Mouse (Mus musculus): ENCODE measurements at regions not wholly inside any gene's neighbourhood (a gene's known extent, or its start where the extent isn't known, plus 50 kb on each side); places are given as distances from the start of the nearest gene placed in this dataset.

DNA sequence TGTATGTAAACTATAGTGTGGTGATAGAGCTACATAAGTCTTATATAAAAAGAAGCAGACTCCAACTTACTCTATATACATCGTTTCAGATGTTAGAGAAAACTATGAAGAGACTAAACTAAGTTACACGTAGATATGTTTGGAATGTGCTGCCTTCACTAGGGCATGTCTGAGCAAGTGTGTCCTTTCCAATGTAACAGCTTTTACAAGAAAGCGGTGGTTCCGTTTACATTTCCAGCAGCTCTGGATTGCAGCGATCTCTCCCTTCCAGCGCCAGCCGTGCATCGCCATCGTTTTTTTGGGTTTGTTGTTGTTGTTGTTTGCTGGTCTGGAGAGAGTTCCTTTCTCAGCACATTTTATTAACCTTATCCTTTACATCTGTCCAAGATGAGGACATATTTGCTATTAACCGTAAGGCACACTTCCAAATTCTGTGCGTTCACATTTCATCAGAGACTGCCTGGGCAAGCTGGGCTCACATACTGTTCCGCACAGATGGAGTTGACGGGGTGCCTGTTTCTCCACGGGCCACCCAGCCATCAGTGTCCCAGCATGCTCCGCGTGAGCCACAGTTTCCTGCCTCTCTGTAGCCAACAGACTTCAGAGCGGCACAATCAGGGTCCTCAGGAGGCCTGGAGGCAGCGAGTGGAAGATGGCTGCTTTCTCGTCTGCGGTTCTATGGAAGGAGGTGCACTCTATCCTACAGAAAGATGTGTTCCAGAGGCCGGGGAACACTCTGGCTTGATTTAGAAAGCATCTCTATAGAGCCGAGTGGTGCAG, 125.2 kb upstream of the Map1b start:
- DNase-seq (ENCODE audit: extremely low read depth, low read depth) = no peak

DNA sequence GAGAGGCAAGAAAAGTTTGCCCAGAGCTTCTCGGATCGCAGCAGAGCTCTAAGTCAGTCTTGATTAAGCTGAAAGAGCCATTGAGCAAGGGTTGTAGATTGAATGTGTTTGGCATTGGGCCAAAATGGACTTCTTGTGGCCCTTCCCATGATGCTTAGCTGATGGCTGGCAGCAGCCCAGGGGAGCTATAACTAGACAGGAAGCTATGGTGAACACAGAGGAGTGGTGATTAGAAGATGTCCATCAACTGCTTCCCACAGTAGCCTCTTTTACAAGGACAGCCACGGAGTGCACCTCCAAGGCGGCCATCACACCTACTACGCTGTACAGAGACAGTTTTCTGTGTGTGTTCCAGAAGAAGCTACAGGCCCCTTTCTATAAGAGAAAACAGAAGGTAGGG, 116.4 kb upstream of the Map1b start:
- no peak for DNase-seq (ENCODE audit: extremely low read depth, low read depth)

DNA sequence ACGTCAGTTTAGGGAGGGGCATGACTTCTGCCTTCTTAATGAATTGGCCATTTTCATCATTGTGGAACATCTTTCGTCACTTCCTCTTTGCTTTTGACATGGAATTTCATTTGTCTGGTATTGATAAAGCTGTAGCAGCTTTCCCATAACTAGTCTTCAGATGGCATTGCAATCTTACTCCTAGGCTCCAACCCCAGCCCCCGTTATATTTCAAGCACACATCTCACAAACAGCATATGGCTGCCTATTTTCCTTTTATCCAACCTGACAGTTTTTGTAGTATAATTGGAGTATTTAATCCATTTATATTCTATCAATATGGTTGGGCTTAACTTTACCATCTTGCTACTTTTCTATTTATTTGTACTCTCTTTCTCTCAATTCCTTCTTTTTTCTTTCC, 114.5 kb upstream of the Map1b start:
- no peak for DNase-seq (ENCODE audit: extremely low read depth, low read depth)

DNA sequence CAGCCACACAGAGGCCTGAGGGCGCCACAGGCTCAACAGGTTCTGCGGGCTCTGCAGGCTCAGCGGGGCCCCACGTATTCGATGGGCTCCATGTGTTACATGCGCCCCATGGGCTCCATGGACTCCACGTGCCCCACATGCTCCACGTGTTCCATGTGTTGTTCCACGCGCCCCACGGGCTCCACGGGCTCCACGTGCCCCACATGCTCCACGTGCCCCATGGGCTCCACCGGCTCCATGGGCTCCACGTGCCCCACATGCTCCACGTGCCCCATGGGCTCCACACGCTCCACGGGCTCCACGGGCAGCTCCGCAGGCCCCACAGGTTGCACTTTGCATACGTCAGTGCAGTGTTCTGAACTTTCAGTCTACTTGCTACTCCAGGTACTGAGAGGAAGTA, 114.0 kb upstream of the Map1b start:
- no peak for DNase-seq (ENCODE audit: extremely low read depth, low read depth)

DNA sequence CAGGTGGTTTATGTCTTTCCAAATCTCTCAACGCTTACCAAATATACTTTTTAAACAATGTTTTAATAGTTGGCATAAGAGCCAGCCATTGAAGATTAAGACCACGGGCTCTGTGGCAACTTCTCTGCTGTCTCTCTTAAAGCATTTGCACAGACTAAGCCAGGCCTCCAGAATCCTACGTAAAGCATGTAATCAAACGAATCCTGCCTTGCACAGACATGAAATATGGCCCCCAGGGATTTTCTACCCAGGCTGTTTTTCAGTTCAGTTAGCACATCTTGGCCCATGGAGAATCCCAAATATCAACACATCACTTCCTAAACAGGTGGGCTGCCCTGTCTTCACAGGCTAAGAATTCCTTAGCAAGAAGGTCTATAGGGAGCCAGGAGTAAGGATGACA, 108.9 kb upstream of the Map1b start:
- no peak for DNase-seq (ENCODE audit: extremely low read depth, low read depth)

DNA sequence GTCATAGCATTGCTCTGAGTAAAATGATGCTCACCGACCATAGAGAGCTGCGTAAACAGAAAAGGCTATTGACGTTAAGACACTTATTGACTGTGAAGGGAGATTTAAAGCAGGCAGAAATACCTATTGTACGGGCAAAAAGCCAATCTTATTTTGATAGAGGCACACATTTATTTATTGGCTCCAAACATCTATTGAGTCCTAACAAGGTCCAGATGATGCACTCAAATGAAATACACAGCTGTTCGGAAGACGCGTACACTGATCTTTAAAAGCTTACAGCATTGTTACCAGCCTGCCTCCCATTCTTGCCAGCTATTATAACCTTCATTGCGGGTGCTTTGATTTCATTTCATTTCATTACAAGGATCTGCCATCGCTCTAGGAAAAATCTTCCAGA, 102.0 kb upstream of the Map1b start:
- DNase-seq (ENCODE audit: extremely low read depth, low read depth) = no peak

DNA sequence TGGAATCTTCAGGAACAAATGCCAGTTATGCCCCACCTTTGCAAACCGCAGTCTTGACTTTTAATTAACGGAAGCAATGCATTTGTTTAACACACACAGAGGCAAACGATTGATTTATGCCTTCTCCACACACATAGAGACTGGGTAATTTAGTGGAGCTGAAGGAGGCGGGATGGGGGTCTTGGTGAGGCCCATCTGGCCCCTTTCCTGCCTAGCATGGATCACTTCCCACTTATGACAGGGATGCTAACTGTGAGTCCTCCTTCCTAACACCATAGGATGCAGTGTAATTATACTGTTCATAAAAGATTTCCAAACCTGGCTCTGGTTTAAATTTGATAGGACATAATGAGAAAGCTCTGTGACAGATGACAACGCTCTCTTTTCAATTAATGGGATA, 101.1 kb upstream of the Map1b start:
- no peak for DNase-seq (ENCODE audit: extremely low read depth, low read depth)

DNA sequence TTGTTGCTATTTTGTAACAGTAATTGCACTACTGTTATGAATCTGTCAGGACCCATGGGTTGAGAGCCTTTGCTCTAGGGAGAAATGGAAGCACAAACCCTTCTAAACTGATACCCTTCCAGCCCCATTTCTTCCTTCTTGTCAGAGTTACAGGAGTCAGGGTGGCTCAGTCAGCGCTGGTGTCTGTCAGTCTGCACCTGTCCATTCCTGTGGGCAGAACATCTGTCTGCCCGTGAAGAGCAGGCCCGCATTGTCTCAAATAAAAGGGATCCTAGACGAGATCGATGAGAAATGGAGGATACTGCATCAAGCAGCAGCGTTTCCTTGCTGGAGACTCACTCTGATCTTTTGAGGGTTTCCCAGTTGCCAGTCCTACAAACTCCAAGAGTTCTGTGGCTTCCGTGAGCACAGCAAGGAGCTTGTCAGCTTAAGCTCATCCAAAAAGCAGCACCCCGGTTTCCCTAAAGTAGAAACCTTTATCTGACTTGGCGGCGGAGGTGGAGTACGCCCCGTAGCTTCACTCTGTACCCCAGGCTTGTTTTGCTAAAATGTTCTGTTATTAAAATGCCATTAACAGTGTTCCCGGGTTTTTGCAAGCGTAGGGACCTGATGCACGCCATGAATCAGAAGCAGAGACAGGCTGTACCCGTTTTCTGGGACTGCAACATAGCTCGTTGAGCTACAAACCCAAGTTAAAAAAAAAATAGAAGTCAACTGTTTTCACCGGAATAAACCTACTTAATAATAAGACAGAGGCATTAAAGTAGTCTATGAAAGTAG, 95.6 kb upstream of the Map1b start:
- no peak for DNase-seq (ENCODE audit: extremely low read depth, low read depth)

DNA sequence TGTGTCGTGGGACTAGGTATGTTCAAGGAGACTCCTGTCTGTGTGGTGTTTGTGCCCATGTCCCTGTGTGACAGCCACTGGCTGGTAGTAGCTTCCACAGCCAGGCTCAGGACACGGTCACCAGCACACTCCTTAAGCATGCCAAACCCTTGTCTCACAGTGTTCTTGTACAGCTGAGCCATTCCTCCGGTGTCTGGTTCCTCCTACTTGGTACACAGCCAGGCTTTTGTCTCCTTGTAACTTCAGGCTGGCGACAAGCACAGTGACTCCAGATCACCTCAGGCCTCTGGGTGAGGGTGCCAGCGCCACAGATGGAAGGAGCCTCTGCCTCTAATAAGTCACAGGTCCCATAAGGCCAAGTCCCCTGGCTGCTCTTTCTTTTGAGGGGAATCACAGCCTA, 94.2 kb upstream of the Map1b start:
- no peak for DNase-seq (ENCODE audit: extremely low read depth, low read depth)

DNA sequence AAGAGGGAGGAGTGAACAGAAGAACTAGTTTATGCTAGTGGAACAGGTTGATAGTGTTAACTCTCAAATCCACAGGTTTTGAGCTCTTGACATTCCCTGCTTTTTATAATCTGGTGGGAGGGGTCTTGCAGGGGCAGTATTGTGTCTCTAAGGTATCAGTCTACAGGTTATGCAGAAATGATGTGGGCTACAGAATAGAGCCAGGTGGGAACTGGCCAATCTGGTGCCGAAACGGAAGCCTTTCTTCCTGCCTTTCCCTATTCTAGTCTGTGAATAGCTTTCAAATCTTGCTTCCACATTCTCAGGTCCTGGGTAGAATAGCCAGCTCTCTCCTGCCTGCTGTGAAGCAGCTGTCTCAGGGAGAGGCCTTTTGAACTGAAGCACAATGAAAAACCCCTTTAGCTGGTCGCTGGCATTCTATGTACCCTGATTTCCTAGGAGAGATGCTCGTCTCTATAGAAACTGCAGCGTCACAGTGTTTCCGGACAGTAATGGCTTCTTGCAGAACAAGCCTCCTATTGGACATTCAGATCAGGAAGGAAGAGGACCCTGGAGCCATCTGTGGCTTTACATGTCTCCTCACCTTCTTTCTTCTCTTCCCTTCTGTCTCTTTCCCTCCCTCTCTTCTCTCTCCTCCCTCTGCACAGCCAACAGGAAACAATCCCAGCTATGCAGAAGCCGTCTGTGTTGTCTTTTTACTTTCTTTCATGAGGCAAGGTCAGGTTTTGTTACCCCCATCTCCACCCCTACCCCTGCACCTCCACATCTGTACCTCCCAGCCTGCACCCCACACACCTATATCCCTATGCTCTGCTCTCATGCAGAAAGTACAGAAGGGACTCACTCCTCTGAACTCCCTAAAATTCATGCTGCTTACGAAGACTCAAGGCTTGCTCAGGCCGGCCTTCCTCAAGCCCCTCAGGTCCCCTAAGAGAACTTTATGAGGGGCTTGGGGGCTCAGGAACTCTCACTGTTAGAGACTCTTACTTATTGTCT, 93.1 kb upstream of the Map1b start:
- DNase-seq (ENCODE audit: extremely low read depth, low read depth) = no peak

DNA sequence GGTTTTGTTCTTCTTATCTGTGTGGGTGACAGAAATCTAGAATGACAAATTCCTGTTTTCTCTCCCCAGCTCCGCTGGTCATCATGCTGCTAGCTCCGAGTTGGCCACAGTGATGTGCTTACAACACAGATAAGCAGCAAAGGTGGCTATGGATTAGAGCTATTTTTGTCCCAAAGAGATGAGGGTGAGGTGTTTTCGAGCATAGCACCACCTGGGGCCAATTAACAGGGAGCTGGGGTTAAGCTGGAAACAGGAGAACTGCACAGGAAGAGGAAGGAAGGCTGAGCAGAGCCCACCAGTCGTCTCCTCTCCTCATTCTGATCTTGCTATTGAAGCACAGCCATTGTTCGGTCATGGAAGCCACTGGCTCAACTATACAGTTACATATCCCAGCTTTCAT, 92.3 kb upstream of the Map1b start:
- DNase-seq (ENCODE audit: extremely low read depth, low read depth) = no peak

DNA sequence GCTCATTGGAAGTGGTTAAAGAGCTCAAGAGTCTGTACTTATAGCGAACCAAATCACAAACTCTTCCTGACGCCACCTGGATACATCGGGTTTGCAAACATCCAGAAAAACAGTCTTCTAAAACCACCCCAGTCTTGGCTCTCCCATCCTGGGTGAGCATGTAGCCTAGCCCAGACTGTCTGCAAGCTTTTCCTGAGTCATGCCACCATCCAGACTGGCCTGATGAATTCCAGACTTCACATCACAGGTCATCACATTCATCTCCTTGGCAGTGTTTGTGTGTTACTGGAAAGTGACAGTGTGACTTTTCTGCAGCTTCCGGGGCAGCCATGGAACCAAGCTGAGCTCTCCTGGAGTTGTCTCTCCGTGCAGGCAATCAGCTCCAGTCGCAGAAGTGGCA, 90.9 kb upstream of the Map1b start:
- DNase-seq (ENCODE audit: extremely low read depth, low read depth) = no peak

DNA sequence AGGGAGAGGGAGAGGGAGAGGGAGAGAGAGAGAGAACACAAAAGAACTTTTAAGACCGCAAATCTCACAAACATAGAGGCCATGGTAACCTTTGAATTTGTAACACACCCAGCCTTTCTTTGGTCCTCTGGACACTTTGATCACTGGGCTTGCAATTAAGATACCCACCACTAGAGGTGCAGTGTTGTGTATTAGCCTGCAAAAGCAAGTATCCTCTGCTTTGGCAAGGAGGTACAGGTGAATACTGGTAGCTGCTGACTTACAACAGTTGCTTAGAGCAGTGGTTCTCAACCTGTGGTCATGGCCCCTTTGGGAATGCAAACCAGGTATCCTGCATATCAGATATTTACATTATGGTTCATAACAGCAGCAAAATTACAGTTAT, 90.3 kb upstream of the Map1b start:
- DNase-seq (ENCODE audit: extremely low read depth, low read depth) = no peak

DNA sequence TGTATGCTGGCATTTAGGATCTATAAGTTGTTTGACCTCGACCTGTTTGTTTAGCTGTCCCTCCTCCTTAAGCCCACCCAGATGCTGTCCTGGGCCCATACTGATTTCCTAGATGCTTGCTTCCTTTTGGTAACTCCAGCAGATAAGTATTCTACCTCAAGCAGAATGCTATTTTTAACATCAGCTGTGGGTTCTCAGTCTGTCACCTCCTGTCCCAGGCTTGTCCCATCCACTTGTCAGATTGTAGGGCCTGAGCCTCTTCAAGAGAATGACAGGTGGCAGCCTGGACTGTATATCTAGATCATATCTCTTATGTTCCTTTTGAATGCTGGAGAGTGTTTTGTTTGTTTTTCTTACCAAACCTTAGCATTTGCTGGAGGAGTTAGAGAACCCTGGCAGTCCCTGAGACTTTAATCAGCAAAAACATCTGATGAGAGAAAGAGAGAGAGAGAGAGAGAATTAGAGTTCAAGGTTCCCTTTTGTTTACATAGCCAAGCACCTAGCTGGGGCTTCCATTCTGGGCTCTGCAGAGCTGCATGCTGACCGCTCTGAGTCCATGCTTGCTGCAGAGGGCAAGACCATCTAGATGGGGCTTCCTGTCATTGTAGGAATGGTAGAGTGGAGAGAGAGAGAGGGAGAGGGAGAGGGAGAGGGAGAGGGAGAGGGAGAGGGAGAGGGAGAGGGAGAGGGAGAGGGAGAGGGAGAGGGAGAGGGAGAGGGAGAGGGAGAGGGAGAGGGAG, 89.7 kb upstream of the Map1b start:
- no peak for DNase-seq (ENCODE audit: extremely low read depth, low read depth)

DNA sequence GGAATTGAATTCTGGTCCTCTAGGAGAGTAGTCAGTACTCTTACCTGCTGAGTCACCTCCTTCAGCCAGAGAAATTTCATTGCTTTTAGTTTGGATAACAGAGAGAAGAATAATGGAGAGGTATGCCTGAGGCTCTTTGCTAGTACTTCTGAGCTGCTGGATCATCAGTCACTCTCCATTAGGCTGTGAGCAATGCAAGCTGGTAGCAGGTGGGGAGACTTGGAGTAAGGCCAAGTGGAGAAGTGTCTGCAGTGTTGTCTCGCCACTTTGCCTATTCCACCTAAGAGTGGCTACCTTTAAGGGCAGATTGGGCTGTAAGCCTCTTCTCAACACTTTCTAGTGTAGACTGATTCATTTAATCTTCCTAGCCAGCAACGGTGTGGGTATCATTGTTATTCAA, 81.6 kb upstream of the Map1b start:
- DNase-seq (ENCODE audit: extremely low read depth, low read depth) = no peak

DNA sequence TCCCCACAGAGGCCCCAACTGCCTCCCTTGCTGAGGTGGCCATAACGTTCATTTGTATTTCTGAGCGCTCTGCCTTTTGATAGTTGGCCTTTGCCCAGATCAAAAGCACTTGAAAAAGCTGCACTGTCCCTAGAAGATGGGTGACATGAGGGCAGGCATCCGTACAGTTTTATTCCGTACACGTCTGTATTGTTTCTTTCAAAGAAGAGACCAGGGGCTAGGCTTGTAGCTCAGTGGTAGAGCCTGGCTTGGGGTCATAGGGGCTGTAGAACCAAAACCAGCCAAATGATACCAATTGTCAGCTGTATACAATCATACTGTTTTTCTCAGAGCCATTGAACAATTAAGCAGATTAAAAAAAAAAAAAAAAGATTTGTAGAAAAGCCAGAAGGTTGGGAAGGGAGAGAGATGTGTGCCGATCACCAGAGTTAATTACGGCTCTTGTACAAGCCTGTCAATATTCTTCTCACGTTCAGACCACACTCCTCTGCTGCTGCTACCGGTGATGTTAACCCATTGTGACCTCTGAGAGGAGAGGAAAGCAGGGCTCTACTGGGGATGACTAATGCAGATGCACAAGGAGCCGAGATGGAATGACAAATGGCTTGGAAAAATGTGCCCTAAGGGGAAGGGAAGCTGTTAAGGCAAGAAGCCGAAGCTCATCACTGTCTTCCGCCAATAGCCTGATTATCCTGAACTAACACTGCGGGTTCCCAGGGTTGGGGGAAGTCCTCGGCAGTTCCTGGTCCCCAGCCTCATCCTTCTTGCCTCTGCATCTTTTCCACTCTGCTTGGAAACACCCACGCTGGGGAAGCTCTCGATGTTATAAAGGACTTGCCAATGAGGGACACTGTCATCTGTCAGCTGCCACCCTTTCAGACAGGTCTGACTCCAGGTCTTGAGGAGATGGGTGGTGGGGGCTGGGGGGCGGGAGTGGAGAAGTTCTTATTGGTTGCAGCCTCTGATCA, 77.8 kb upstream of the Map1b start:
- no peak for DNase-seq (ENCODE audit: extremely low read depth, low read depth)

DNA sequence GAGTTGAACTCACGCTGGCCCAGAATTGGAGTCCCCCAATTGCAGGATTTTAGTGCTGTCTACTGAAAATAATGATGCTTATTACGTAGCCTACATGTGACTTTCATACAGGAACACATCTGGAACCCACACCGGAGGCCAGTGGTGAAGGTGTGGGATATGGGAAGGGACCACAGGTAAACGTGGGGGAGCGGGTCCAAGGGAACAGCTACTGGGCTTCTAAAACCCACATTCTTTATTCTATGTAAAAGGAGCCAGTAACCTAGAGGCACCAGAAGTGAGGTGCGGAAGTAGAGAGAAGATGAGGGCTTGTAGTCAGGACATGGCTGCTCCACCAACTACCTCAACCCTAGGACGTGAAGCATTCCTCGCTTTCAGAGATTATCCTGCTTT, 76.9 kb upstream of the Map1b start:
- DNase-seq (ENCODE audit: extremely low read depth, low read depth) = no peak

DNA sequence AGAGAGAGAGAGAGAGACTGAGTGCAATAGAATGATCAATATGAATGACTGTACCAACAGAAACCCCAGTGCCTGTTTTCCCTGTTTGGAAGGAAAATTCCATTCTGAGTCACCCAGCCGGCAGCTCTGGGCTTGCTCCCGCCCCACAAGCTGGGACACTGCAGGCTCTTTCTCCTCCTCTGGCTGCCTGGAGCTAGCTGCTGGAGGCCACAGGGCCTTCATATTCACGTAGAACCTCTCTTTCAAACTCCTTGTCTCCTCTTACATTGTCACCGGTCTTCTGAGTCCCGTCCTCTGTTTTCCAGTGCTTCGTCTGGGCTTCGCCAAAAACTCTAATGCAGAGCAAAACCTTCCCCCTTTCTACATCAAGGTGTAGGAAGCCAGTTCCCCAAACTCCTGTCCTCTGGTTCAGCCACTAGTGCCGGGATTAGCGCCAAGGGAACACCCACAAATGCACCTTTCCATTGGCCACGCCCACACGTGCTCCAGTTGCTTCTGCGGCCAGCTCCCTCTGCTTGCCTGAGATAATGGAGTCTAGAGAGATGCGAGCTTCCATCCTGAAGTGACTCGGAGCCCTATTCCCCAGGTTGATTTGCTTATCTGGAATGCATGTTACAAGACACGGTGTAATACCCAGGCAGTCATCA, 76.4 kb upstream of the Map1b start:
- DNase-seq (ENCODE audit: extremely low read depth, low read depth) = no peak

DNA sequence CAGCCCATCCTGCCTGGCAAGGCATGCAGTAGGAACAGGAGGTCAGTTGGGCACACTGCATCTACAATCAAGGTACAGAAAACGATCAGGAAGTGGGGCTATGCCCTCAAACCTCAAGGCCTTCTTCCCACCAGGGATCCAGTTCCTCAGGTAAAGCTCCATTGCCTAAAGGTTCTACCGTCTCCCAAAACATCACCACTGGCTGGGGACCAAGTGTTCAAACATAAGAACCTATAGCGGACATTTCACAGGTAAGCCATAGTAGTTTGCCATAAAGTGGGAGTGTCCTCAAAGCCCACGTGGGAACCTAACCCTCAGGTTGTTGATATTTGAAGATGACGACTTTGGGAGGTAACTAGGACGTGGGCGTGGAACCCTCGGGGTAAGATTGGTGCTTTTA, 72.3 kb upstream of the Map1b start:
- no peak for DNase-seq (ENCODE audit: extremely low read depth, low read depth)

DNA sequence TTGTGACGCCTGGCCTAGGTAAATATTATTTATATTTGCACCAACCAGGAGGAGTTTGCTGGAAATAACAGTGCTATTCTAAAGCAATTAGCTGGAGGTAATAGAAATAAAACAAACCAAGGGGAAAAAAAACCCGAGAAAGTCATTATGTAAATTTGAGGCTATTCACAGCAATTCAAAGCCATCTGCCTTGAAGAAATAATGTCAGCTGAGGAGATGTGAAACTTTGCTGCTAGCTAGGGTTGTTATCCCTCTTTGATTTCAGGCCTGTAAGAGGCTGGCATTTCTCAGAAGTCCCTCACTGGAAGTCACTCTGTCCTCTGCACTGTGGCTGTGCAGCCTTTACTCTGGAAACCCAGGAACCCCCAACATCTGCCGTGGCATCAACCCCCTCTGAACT, 67.5 kb upstream of the Map1b start:
- DNase-seq (ENCODE audit: extremely low read depth, low read depth) = no peak
